Mouse (Mus musculus) cerebellum, postnatal 25 days (tissue): ENCODE measurements at regions not wholly inside any gene's neighbourhood (a gene's known extent, or its start where the extent isn't known, plus 50 kb on each side); places are given as distances from the start of the nearest gene placed in this dataset.

Experiments used
- DNase-seq, 2 experiments: peaks; one replicate each; pipeline ENCODE4 v3.0.0; 2021; ENCODE audit warnings: mixed read lengths in 2 of 2

DNA sequence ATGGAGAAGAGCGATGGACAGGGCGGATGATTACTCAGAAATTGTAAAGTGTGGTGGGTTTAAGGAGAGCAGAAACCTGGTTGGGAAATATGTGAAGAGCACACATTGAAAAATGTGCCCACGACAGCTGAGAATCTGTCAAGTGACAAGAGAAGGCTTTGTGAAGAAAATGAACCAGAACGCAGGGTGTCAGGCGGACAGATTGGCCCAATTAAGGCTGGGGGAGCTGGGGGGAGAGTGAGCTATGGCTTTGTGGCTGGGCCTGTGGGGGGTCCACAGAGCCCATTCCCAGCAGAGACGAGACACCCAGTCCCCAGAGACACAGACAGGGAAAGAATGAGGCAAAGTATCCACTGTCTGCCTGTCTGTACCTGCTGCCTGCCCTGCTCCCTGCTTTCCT, 153.3 kb downstream of the Shq1 start:
- no peak for DNase-seq

DNA sequence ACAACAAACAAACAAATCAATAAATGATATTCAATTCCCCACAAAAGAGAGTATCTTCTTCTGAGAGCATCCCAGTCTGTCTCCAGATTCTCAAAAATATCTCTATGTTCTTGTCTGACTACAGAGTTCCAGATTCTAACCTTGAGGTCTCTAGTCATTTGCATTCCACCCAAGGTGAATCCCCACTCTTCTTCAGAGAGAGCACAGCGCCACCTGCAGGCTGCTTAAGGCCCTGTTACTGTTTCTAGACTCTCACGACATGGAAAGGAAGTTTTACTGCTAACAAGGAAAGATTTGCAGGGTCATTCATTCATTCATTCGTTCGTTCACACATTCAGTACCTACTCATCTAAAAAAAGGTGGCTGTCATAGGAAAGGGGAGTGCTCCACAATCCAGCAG, 158.3 kb downstream of the Shq1 start:
- DNase-seq = peak; percentile 45 to 65

DNA sequence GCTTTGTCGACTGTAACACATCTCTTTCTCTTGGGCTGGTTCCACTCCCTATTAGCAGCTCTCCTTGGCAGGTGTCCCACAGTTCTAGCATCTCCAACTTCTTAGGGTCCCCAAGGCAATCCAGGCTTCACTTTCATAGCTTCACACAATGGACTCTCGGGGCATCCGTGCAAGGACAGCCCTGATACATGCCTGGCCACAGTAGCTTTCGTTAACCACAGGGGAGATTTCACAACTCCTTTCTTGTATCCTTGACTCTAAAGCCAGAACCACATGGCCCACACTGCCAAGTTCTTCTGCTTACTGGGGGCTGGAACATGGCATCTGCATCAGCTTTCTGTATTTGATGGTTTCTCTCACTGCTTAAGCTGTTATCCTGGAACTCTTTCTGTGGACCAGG, 160.3 kb downstream of the Shq1 start:
- no peak for DNase-seq

DNA sequence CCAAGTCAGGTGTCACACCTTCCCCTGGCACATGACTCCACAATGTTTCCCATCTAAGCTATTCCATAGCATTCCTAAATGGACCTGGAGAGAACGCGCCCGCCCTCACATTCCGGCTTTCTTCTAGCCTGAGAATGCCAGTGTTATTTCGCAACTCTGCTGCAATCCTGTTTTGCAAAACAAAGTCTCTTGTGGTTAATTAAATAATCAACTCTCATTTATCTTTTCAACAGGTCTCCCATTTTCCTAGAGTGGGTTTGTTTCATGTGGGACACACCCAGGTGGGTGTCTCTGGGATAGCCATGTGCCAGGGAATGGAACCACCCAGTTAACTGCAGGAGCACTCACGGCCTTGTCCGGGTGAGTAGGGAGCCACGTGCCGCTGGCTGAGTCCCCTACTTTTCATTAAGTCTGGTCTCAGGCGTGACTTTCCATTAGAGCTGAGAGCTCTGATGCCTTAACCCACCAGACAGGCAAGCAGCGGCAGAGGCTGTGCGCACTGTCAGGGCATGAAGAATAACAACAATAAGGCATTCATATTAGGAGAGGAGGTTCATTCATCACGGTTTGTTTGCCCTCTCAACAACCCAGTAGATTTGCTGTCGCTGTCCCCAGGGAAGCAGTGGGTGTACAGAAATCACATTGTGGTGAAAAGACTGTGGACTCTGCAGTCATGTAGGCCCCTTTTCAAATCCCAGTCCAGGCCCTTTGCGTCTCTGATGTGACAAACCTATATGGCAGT, 165.3 kb downstream of the Shq1 start:
- DNase-seq = no peak

DNA sequence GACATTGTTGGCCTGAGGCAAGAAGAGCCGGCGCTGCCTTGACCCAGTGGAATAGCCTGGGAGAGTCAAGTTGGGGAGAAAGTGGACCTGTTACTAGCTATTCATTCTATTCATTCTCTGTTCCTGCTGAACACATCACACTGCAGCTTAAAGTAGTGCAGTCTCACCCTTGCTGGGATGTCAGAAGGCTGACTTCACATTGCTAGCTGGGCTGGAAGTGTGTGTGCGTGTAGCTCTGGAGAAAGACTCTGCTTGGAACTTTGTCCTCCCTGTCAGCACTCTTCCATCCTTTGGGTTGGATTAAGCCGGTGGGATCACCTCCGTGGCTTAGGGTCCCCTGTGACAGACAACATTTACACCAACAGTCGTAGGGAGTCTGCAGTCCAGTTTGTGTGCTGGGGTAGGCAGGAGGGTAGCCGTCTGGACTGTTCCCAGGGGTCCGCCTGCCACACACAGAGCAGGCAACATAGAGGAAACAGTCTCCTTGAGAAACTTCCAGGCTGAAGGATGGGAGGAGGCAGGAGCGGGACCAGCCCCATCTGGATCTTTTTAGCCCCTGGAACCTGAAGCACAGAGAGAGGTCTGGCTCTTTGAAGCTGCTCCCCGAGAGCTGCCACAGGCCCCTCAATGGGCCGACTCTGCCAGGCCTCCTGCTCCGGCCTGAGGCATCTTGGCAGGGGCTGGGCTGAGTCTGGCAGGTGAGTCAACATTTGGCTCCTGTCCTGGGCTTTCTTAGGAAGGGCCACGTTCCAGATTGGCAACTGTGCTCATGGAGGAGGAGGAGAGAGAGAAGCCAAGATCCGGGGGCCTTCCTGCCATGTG, 167.8 kb downstream of the Shq1 start:
- DNase-seq = peak; percentile 94 to 95

DNA sequence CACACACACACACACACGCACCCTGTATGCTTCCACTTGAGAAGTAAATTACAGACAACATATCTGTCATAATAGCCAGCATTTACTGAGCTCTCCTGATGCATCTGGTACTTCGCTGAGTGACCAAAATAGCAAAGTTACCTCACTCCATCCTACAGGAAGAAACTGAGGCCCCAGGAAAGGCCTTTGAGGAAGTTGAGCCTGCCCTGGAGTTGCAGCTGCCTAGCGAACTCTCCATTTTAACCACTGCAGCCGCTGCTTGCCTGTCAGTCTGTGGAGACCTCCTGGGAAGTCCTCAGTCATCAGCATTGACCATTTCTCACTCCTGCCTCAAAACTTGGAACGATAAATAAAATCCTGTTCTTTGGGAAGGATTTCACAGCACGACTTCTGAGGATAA, 168.8 kb downstream of the Shq1 start:
- DNase-seq = no peak

DNA sequence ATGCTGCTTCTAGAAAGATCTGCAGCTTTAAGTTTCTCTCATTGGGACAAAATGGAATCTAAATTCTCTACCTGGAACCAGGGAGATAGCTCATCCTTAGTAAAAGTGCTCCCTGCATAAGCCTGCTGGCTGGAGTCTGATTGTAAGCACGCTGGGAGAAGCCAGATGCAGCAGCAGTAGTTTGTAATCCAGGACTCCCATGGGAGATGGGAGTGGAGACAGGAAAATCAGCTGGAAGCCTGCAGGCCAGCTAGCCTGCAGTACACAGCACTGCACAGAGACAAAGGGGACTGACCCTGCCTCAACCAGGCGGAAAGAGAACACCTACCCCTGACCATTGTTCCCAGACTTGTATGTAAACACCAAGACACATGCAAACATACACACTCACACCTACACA, 170.2 kb downstream of the Shq1 start:
- no peak for DNase-seq

DNA sequence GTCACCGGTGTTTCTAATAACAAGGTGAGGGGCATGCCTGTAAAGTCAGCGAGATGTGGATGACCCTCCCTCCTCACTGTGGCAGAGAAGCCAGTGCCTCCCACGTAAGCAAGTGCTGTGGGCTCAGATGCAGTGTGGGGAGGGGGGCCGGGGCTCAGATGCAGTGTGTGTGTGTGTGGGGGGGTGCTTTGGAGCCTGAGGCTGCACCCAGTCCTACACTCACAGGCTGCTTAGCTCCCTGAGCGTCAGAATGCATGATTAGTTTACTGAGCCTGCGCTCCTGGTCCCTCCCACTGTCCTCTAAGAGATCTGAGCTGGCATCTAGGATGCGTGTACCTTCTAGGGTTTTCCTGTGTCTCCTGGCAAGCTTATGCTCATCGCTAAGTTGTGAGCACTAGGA, 170.9 kb downstream of the Shq1 start:
- DNase-seq = peak in 1 of 2 experiments; percentile 6

DNA sequence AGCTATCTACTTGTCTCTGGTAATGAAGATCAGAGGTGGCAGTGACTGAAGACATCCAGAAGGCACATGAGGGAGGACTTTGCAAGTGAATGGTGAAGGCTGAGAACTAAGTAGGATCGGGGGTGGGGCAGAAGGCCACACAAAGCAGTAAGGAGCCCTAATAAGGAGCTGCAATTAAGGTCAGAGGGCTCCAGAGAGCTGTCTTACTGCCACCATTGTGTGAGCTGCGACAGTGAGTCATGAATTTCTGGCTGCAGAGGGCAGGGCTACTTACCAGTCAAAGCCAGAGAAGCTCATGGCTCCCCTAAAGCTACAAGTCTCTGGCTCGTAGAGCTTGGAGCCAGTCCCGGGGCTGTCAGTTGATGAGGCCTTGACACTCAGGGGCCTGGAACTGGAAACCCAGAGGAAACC, 172.1 kb downstream of the Shq1 start:
- DNase-seq = peak in 1 of 2 experiments; percentile 7

DNA sequence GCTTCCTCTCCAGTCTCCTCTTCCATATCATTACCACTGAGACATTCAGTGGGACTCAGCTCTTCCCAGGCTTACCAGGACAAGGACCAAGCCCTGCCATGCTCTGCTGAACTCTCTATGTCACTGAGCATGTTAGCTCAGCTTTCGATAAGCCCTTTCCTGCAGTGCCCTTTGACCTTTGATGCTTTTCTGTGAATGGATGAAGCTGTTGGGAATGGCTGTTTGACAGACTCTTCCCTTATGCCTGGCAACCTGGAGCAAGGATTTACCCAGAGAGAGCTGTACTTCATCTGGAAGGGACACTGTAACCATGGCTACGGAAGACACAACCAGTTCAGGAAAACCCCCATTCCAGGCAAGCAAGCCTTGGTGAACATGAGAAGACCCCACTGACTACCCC, 172.8 kb downstream of the Shq1 start:
- no peak for DNase-seq

DNA sequence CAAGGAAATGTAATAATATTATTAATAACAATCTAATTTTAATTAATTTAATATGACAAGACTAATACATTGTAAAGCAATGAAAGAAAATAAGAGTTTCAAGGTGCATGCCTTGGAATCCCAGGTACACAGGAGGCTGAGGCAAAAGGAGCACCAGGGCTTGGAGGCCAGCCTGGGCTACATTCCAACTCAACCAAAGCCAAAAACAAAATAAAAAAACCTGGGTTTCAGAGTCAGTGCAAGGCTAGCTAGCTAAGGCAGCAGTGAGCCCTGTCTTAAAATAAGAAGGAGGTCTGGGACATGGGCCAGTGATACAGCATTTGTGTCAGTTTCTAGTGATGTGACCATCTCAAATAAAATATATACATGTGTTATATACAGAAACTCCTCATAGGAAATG, 174.8 kb downstream of the Shq1 start:
- peak; percentile 24 to 46 for DNase-seq

DNA sequence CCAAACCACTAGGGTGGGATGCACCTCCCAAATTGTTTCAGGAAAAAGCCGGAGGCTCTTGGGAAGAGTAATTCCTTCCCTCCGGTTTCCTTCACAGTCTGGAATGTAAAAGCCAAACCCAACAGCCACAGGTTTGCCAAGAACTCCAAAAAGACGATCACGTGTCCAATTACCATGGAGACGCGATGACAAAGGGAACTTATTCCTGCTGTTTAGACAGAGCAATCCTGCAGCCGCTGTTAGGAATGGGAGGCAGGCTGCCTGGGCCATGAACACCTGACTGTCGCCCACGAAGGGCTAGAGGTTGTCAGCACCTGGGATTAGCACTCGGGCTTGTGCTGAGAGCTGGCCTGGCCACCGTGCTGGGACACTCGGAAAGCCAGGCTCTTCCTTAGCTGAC, 175.8 kb downstream of the Shq1 start:
- peak in 1 of 2 experiments; percentile 10 for DNase-seq

DNA sequence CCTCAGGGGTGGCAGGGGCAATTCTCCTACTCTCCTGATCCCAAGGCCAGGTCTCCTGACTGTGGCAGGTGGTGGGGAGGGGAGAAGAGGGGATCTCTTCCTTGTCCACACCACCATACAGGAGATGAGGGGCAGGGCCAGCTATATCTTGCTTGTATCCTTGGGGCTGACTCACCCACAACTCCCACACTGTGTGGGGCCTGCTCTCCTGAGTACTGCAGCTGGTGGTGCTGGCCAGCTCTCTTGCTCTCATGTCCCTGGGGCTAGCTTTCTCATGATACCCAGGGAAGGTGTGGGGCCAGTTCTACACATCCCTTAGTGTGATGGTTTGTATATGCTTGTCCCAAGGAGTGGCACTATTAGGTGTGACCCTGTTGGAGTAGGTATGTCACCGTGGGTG, 177.4 kb downstream of the Shq1 start:
- no peak for DNase-seq

DNA sequence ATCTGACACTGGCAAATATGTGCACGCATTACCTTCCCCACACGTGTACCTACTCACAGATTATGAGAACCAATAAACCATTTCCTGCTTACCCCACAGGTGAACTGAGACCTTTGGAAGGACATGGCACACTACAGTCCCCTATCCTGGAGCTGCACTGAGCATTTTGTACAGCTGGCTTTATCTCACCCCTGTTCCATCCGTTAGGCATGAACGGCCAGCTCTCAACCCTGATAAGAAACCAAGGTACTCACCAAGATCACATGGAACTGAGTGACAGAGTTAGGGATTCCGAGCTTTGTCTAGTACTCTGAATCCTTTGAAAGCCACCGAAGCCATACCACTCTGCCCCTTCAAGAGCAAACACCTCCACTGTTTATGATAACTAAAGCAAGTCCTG, 179.1 kb downstream of the Shq1 start:
- no peak for DNase-seq

DNA sequence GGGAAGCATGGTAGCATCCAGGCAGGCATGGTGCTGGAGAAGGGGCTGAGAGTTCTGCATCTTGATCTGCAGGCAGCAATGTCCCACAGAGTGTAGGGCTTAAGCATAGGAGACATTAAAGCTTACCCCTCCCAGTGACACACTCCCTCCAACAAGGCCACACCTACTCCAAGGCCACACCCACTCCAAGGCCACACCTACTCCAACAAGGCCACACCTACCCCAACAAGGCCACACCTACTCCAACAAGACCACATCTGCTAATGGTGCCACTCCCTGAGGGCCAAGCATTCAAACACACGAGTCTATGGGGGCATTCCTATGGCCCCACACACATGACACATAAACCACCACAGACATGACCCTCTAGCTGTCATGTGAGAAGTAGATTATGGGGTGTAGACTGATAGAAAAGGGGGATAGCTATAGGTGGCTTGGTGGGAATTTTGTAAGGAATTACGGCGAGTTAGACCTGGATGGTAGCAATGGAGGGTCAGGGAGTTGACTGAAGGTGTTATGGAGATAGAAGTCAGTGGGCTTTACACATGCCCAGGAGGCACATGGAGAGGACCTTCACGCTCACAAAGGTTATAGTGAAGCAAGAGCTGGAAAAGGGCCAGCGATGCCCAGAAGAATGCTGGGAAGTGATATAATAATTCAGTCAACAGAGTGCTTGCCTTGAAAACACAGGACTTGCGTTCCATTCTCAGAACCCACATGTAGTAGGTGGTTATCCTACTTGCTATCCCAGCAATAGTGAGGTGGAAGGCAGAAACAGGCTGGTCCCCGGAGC, 179.8 kb downstream of the Shq1 start:
- DNase-seq = no peak

DNA sequence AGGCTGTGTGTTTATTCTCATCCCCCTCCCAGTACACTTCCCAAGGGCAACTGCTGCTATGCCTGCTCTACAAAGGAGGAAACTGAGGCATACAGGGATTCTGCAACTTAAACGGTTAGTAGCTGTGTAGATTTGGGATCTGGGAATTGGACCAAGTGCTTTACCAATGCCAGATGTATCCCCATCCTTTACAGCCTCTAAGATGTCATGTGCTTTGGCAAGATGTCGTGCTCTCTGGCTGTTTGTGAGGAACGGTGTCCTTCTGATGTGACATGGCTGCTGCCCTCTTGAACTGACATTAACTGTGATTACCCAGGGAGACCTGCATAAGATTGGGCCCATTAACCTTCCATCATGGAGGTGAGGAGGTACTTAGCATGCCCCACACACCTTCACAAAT, 187.1 kb downstream of the Shq1 start:
- no peak for DNase-seq

DNA sequence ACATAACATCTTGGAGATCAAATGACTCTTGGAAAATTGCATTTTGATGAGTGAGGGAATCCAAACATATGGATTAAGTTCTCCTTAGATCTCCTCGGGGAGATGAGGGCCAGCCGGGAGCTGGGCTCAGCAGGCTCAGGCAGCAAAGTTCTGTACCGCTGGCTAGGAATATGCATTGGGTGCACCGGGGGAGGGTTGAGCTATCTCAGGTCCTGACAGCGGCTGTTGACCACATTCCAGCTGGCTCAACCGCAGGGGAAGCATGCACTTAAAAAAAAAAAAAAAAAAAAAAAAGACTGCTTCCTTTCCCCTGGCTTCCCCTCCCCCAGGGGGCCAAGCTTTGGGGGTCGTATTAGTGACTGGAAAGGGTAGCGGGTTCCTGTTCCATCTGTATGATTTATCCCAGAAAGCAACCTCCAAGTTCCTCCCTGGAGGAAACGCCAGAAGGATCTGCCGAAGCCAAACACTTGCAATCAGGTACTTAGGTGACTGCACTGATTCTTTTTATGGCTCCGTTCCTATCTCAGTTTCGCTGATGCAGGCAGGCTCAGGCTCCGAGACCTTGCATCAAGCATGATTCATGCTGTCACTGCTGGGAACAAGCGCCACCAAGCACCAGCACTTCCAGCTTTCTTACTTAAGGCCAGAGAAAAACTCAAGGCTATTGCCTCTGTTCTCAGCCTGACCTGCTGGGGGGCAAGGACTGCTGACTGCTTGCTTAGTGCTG, 187.7 kb downstream of the Shq1 start:
- no peak for DNase-seq

DNA sequence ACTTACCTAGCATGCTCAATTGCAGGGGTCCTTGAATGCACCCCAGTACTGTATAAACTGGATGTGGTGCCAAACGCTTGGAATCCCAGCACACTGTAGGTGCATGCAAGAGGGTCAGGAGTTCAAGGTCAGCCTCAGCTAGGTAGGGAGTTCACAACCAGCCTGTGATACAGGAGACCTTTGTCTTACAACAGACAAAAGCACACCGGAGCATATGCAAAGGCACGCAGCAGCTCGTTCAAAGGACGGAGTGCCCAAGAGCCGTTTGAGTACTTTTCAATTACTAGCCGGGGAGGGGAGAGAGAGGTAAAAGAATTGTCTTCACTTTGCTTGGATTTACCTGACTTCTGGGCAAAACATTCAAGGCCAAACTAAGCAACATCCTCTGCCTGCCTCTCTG, 188.4 kb downstream of the Shq1 start:
- no peak for DNase-seq

DNA sequence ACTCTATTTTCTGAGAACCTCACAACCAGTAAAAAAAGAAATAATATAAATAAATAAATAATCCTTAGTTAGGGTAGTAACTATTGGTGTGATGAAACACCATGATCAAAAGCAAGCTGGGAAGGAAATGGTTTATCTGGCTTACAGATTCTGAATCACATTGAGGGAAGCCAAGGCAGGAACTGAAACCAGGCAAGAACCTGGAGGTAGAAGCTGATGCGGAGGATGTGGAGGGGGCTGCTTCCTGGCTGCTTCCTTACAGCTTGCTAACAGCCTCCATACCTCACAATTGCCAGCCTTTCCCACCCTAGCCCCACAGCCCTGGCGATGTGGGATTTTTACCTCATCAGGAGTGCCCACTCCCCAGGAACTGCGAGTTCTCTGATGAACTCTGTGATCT, 190.4 kb downstream of the Shq1 start:
- DNase-seq = no peak

DNA sequence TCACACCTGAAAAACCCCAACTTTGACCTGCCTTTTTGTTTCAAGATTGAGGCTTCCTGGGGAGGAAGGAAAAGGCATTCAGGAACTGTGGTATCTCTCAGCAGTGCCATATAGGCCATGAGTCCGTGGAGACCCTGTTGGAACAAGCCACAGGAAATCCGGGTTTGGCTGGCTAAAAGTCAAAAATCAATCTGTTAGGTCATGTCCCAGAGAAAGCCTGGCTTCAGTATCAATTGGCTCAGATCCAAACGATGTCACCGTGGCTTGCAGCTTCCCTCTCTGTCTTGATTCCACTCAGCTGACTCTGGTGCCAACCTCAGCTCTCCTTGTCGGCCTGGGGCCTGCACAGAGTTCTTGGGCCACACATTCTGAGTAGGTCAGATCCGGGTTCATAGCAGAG, 191.1 kb downstream of the Shq1 start:
- peak; percentile 26 to 28 for DNase-seq

DNA sequence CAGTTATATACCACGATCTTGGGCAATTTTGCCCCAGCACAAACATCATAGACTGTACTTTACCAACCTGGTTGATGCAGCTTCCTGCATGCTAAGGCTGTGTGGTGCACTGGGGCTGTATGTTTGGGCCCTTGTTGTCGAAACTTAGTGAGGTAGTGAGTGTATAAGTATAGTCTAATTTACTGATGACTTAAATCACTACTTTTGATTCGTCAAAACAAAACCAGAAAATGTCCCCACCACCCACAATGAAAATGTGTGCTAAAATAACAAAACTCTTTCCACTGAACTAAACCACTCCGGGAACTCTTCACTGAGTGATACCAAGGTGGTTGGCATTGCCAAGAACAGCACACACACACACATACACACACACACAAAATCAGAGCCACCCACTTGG, 191.5 kb downstream of the Shq1 start:
- no peak for DNase-seq

DNA sequence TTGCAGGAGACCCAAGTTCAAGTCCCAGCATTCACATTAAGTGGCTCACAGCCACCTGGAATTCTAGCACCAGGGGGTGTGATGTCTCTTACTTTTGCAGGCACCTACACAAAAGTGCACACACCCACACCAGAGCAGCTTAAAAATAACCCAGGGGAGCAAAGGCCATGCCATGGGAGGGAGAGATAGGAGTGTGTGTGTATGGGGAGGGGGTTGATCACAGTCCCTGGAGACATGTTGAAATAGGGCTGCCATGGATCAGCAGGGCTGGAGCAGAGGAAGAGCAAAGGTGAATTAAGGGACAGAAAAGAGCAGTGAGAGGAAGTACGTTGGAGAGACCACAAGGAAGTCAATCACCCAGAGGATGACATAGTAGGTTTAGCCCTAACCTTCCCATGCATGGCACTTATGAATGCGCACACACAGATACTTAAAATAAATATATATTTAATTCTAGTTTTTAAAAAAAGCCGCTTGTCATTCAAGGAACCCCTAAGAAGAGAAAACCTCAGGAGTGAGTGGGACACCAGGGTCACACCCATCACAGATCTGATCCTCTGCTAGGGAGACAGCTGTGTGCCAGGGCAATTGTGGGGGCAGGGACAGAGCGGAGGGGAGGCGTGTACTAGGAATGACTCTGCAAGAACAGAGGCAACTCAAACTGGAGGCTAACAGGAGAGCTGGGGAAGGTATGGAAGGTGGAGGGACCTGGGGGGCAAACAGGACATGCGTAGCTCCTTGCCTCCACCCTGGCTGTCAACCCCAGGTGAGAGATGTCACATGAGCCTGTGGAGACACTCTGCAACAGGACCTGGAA, 189.5 kb upstream of the Rybp start:
- DNase-seq = no peak
